Mouse (Mus musculus): Measurements from ENCODE around the gene Wscd2. TPM values are rescaled to one million over a fixed set of nuclear protein-coding genes. Genes with fewer than 3 reads are reported as not detected.

Gene Wscd2
- polyA plus RNA-seq, 1 experiment, result not detected

DNA sequence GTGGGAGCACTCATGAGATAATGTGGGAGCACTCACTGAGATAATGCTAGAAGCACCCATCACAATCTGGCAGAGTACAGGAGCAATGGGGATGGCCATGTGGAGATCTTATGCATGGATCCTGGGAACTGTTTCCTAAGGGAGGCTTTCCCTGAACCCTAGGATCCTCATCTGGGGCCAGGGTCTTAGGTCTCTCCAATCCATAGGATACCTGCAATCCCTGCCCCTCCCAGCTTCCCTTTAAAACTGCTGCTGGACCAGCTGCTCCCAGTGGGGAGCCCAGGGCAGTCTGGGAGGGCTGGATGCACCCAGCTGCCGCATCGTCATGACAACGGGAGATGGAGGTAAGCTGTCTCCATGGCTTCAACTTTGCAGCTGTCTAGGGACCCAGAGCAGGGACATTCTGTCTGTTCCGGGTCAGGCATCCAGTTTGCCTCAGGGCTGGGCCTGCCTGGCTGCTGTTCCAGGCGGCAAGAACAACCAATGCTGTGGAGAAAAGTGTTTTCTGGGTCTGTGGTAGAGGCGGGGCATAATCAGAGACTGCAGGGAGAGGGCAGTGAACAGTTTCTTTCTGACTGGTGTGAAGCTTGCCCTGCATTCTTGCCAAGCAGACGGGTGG, 2.4 kb downstream of the Wscd2 start:
- no peak overlapping the region for H3K4me2 ChIP-seq (ENCODE audit: low read depth)
- TF ChIP-seq POLR2A (IDR thresholded peaks at IDR 0.05; ENCODE audit: insufficient read length, low read depth), result no peak
- TF ChIP-seq POLR2AphosphoS2 (IDR thresholded peaks at IDR 0.05; ENCODE audit: insufficient read length, low read depth), result no peak
- peaks cover 86% of the 10 kb centered on the region for H3K27me3 ChIP-seq (ENCODE audit: control insufficient read depth, insufficient read depth, insufficient read length)

DNA sequence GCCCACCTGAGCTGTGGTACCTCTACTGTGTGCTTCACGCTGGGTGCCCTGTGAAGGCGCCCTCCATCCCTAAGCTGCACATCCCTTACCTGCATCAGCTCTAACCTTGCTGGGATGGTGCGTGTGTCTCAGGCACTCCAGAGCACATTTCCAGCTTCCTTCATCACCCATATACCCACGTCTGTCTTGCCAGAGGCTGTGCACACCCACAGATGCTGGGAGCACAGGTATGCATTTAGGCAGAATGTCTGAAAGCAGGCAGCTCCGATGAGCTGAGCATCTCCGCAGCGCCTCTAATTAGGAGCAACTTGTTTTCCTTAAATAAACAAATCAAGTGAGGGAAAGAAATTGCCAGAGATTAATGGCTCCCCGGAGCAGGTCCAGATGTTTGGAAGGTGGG, 3.9 kb downstream of the Wscd2 start:
- no peak overlapping the region for H3K4me3 ChIP-seq
- H3K4me2 ChIP-seq (ENCODE audit: low read depth), result no peak overlapping the region
- no peak overlapping the region for H3ac ChIP-seq (ENCODE audit: control insufficient read depth, insufficient read length)
- no peaks in the 10 kb centered on the region for H3K36me3 ChIP-seq (ENCODE audit: control insufficient read depth, insufficient read depth)
- TF ChIP-seq MYOG (IDR thresholded peaks at IDR 0.05; ENCODE audit: control insufficient read depth in 1 of 3, insufficient read depth in 1 of 3, insufficient read length in 2 of 3, low read depth in 2 of 3), result no peak
- TF ChIP-seq TCF3 (IDR thresholded peaks at IDR 0.05; ENCODE audit: insufficient read length, low read depth), result no peak
- TF ChIP-seq TCF12 (IDR thresholded peaks at IDR 0.05; ENCODE audit: insufficient read depth, poor library complexity, severe bottlenecking), result no peak
- no peak for TF ChIP-seq POLR2A (IDR thresholded peaks at IDR 0.05; ENCODE audit: insufficient read length, low read depth)
- no peak for TF ChIP-seq E2F4 (IDR thresholded peaks at IDR 0.05; ENCODE audit: insufficient read depth)
- TF ChIP-seq MYOD1 (IDR thresholded peaks at IDR 0.05; ENCODE audit: control insufficient read depth in 1 of 3, insufficient read length in 2 of 3, low read depth in 2 of 3), result no peak
- TF ChIP-seq USF1 (IDR thresholded peaks at IDR 0.05; ENCODE audit: low read depth), result no peak
- TF ChIP-seq POLR2AphosphoS2 (IDR thresholded peaks at IDR 0.05; ENCODE audit: insufficient read length, low read depth), result no peak
- no peak for TF ChIP-seq MAX (IDR thresholded peaks at IDR 0.05; ENCODE audit: low read depth)
- no peak for TF ChIP-seq REST (IDR thresholded peaks at IDR 0.05; ENCODE audit: insufficient read depth, insufficient read length)
- TF ChIP-seq CEBPB (IDR thresholded peaks at IDR 0.05; ENCODE audit: insufficient read depth, poor library complexity, severe bottlenecking), result no peak
- no peak for TF ChIP-seq SRF (IDR thresholded peaks at IDR 0.05; ENCODE audit: control insufficient read depth, insufficient read length, low read depth)
- no peaks in the 10 kb centered on the region for H3K79me2 ChIP-seq (ENCODE audit: control insufficient read depth, insufficient read depth)
- H3K27me3 ChIP-seq (ENCODE audit: control insufficient read depth, insufficient read depth, insufficient read length), result peaks cover 79% of the 10 kb centered on the region

More for the DNA sequence above, 2.4 kb downstream of the Wscd2 start:
- no peak overlapping the region for H3K4me3 ChIP-seq
- H3K79me2 ChIP-seq (ENCODE audit: control insufficient read depth, insufficient read depth), result no peaks in the 10 kb centered on the region
- no peaks in the 10 kb centered on the region for H3K36me3 ChIP-seq (ENCODE audit: control insufficient read depth, insufficient read depth)
- no peak overlapping the region for H3ac ChIP-seq (ENCODE audit: control insufficient read depth, insufficient read length)

DNA sequence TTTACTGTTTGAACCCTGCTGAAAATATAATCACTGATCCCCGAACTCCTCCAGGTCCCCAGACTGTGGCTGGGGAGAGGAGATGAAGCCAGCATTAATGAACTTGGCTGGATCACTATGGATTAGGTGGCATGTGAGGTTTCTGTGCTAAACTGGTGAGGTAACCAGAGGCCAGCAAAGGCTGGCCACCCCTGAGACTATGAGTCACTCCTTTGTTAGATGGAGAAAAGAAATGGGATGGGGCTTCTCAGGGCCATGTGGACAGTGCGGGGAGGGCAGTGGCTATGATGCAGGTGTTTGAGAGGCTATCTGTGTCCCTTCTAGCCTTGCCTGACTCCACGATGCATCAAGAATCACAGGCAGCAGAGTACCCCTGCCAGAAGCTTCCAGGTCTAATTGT, 6.8 kb downstream of the Wscd2 start:
- Histone ChIP-seq H3K79me2 (ENCODE audit: control insufficient read depth, insufficient read depth) (no peaks in the 10 kb centered on the region), H3K4me2 (ENCODE audit: low read depth) (no peak overlapping the region), H3K36me3 (ENCODE audit: control insufficient read depth, insufficient read depth) (no peaks in the 10 kb centered on the region), H3ac (ENCODE audit: control insufficient read depth, insufficient read length) (no peak overlapping the region), H3K4me3 (no peak overlapping the region), H3K27me3 (ENCODE audit: control insufficient read depth, insufficient read depth, insufficient read length) (peaks cover 70% of the 10 kb centered on the region)
- TF ChIP-seq POLR2A (IDR thresholded peaks at IDR 0.05; ENCODE audit: insufficient read length, low read depth) (no peak), SRF (IDR thresholded peaks at IDR 0.05; ENCODE audit: control insufficient read depth, insufficient read length, low read depth) (no peak), E2F4 (IDR thresholded peaks at IDR 0.05; ENCODE audit: insufficient read depth) (no peak), CEBPB (IDR thresholded peaks at IDR 0.05; ENCODE audit: insufficient read depth, poor library complexity, severe bottlenecking) (no peak)

DNA sequence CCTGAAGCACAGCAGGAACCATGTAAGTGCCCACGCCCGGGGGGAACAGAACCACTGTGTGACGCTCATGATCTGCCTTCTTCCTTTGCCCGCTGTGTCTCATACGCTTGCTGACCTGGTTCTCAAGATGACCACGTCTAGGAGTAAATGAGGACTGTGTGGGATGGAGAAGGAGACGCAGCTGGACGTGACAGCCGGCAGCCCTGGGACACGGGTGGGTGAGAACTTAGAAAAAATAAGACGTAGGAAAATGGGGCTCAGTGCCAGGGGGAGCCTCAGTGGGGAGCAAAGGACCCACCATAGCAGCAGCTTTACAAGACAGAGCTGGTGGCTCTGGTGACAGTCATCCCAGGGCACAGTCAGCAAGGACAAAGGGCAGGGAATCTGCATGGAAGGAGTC, 9.3 kb downstream of the Wscd2 start:
- no peak overlapping the region for H3K4me2 ChIP-seq (ENCODE audit: low read depth)

DNA sequence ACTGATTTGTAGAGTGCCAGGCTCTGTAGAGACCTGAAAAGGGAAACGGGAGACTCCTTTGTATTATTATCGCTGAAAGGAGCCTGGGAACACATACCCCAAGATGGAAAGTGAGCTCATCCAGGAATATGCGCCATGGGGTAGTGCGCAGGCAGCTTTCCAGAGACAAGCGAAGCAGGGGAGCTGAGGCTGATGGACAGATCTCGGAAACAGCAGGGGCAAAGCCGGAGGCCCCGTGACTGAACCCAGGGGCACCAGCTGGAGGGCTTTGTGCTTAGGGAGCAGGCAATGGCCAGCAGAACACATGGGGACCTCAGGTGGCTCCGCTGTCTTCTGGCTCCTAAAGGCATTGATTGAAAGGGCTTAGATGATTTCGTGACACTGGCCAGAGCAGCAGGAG, 13.1 kb downstream of the Wscd2 start:
- H3K79me2 ChIP-seq (ENCODE audit: control insufficient read depth, insufficient read depth), result no peaks in the 10 kb centered on the region
- H3ac ChIP-seq (ENCODE audit: control insufficient read depth, insufficient read length), result no peak overlapping the region
- H3K4me2 ChIP-seq (ENCODE audit: low read depth), result no peak overlapping the region
- H3K4me3 ChIP-seq, result no peak overlapping the region
- peaks cover 65% of the 10 kb centered on the region for H3K27me3 ChIP-seq (ENCODE audit: control insufficient read depth, insufficient read depth, insufficient read length)
- TF ChIP-seq MYOG (IDR thresholded peaks at IDR 0.05; ENCODE audit: control insufficient read depth in 1 of 3, insufficient read depth in 1 of 3, insufficient read length in 2 of 3, low read depth in 2 of 3), result no peak
- TF ChIP-seq MYOD1 (IDR thresholded peaks at IDR 0.05; ENCODE audit: control insufficient read depth in 1 of 3, insufficient read length in 2 of 3, low read depth in 2 of 3), result no peak
- TF ChIP-seq CEBPB (IDR thresholded peaks at IDR 0.05; ENCODE audit: insufficient read depth, poor library complexity, severe bottlenecking), result no peak
- TF ChIP-seq TCF3 (IDR thresholded peaks at IDR 0.05; ENCODE audit: insufficient read length, low read depth), result no peak
- no peak for TF ChIP-seq POLR2A (IDR thresholded peaks at IDR 0.05; ENCODE audit: insufficient read length, low read depth)
- TF ChIP-seq USF1 (IDR thresholded peaks at IDR 0.05; ENCODE audit: low read depth), result no peak
- TF ChIP-seq POLR2AphosphoS2 (IDR thresholded peaks at IDR 0.05; ENCODE audit: insufficient read length, low read depth), result no peak
- TF ChIP-seq SRF (IDR thresholded peaks at IDR 0.05; ENCODE audit: control insufficient read depth, insufficient read length, low read depth), result no peak
- TF ChIP-seq TCF12 (IDR thresholded peaks at IDR 0.05; ENCODE audit: insufficient read depth, poor library complexity, severe bottlenecking), result no peak
- TF ChIP-seq REST (IDR thresholded peaks at IDR 0.05; ENCODE audit: insufficient read depth, insufficient read length), result no peak
- no peak for TF ChIP-seq MAX (IDR thresholded peaks at IDR 0.05; ENCODE audit: low read depth)
- TF ChIP-seq E2F4 (IDR thresholded peaks at IDR 0.05; ENCODE audit: insufficient read depth), result no peak
- H3K36me3 ChIP-seq (ENCODE audit: control insufficient read depth, insufficient read depth), result no peaks in the 10 kb centered on the region

More for the DNA sequence above, 9.3 kb downstream of the Wscd2 start:
- H3K79me2 ChIP-seq (ENCODE audit: control insufficient read depth, insufficient read depth), result no peaks in the 10 kb centered on the region
- peaks cover 64% of the 10 kb centered on the region for H3K27me3 ChIP-seq (ENCODE audit: control insufficient read depth, insufficient read depth, insufficient read length)
- TF ChIP-seq POLR2A (IDR thresholded peaks at IDR 0.05; ENCODE audit: insufficient read length, low read depth) (no peak), E2F4 (IDR thresholded peaks at IDR 0.05; ENCODE audit: insufficient read depth) (no peak), MYOG (IDR thresholded peaks at IDR 0.05; ENCODE audit: control insufficient read depth in 1 of 3, insufficient read depth in 1 of 3, insufficient read length in 2 of 3, low read depth in 2 of 3) (no peak), USF1 (IDR thresholded peaks at IDR 0.05; ENCODE audit: low read depth) (no peak), POLR2AphosphoS2 (IDR thresholded peaks at IDR 0.05; ENCODE audit: insufficient read length, low read depth) (no peak), TCF12 (IDR thresholded peaks at IDR 0.05; ENCODE audit: insufficient read depth, poor library complexity, severe bottlenecking) (no peak), REST (IDR thresholded peaks at IDR 0.05; ENCODE audit: insufficient read depth, insufficient read length) (no peak), TCF3 (IDR thresholded peaks at IDR 0.05; ENCODE audit: insufficient read length, low read depth) (no peak), MYOD1 (IDR thresholded peaks at IDR 0.05; ENCODE audit: control insufficient read depth in 1 of 3, insufficient read length in 2 of 3, low read depth in 2 of 3) (no peak), MAX (IDR thresholded peaks at IDR 0.05; ENCODE audit: low read depth) (no peak), SRF (IDR thresholded peaks at IDR 0.05; ENCODE audit: control insufficient read depth, insufficient read length, low read depth) (no peak), CEBPB (IDR thresholded peaks at IDR 0.05; ENCODE audit: insufficient read depth, poor library complexity, severe bottlenecking) (no peak)
- no peak overlapping the region for H3K4me3 ChIP-seq
- H3K36me3 ChIP-seq (ENCODE audit: control insufficient read depth, insufficient read depth), result no peaks in the 10 kb centered on the region
- no peak overlapping the region for H3ac ChIP-seq (ENCODE audit: control insufficient read depth, insufficient read length)
